Mouse (Mus musculus) heart, embryonic 10.5 days (tissue): ENCODE data around the gene Clca3a1. TPM values are rescaled to one million over a fixed set of nuclear protein-coding genes. Genes with fewer than 3 reads are reported as not detected.
"Not testable (repeated sequence)": the region's sequence is repeated elsewhere in the genome, so short reads cannot be mapped to it uniquely, and the experiment has no call there.

Experiments used
- DNase-seq: peaks from one replicate; pipeline ENCODE4 v3.0.0-alpha.2; 2017; ENCODE audit warnings: low spot score
- H3K27ac ChIP-seq: fragments of 300-500 bp; sonication (generic); 2 replicates; pipeline ENCODE4 v1.5.1; 2016; ENCODE audit warnings: mild to moderate bottlenecking
- H3K27me3 ChIP-seq: fragments of 300-500 bp; sonication (generic); 2 replicates; pipeline ENCODE4 v1.6.1; 2016; ENCODE audit warnings: mild to moderate bottlenecking; ENCODE audit not compliant: poor library complexity, insufficient read depth, severe bottlenecking
- H3K36me3 ChIP-seq: fragments of 300-500 bp; sonication (generic); 2 replicates; pipeline ENCODE4 v1.6.1; 2016; ENCODE audit warnings: mild to moderate bottlenecking, moderate library complexity
- H3K4me1 ChIP-seq: fragments of 300-500 bp; sonication (generic); 2 replicates; pipeline ENCODE4 v1.6.1; 2016; ENCODE audit warnings: mild to moderate bottlenecking
- H3K4me3 ChIP-seq: fragments of 300-500 bp; sonication (generic); 2 replicates; pipeline ENCODE4 v1.5.1; 2016; ENCODE audit warnings: mild to moderate bottlenecking, moderate library complexity
- H3K9me3 ChIP-seq: fragments of 300-500 bp; sonication (generic); 2 replicates; pipeline ENCODE4 v1.6.1; 2016; ENCODE audit warnings: mild to moderate bottlenecking, moderate library complexity
- WGBS: fragments of 180-500 bp; shearing (Covaris S2); methylation state at CpG from one replicate; pipeline ENCODE4 v1.1.7; 2016; 5-methylcytosine and 5-hydroxymethylcytosine counted together
- polyA plus RNA-seq: library from polyadenylated mRNA; unstranded; fragments of >200 nt; fragmentation: Nextera tagmentation; extraction: Ambion mirVana; gene quantifications from 2 replicates; pipeline ENCODE4 v1.2.1, GENCODE M21; 2016

The Clca3a1 gene
- polyA plus RNA-seq: 4.1 and 9.1 TPM in 2 replicates

DNA sequence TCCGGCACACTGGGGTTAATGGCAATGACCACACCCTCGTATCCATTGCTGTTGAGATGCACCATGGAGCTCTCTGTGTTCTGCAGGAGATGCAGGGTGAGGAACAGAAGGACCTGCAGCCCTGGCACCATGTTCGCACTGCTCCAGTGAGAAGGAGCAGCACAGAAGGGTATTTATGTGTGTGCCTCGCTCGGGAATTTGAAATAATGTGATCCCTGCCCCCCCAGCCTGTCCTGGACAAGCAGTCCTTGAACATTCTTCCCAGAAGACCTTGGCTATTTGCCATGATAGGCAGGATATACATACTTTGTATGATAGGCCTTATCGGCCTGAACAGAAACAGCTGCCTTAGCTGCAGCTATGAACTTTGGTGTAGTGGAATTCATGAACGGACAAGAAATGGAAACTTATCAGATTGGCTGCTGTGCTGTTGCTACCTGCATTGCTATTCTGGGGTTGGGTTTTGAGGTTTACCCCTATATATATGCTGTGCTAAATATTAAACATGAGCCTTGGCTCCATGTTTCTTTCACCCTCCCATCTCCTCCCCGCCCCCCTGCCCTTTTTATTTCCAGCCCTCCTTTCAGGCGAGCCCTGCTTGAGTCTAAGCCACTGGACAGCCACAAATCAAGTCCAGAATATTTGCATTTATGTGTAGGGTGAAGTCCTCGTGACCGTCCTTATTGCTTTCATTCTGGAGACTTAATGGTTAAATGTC, at the start of gene Clca3a1:
Clca3a1 (minus strand) TSS at position 386 of the 718 bp plus-strand sequence.
- 67% methylated on average over 11 of the region's 11 CpGs for WGBS
- H3K4me3 ChIP-seq: no peak within 1 kb of the TSS
- H3K4me1 ChIP-seq: 0 out of 2 replicates have a peak, but pooled peaks cover 3% of the 10 kb centered on the region
- H3K9me3 ChIP-seq: no peaks in the 10 kb centered on the region
- DNase-seq: peak; percentile 80
- peaks cover 3% of the 10 kb centered on the region; the same call in 1 of the 2 replicates for H3K36me3 ChIP-seq
- no peak within 1 kb of the TSS for H3K27ac ChIP-seq
- H3K27me3 ChIP-seq: no peaks in the 10 kb centered on the region

DNA sequence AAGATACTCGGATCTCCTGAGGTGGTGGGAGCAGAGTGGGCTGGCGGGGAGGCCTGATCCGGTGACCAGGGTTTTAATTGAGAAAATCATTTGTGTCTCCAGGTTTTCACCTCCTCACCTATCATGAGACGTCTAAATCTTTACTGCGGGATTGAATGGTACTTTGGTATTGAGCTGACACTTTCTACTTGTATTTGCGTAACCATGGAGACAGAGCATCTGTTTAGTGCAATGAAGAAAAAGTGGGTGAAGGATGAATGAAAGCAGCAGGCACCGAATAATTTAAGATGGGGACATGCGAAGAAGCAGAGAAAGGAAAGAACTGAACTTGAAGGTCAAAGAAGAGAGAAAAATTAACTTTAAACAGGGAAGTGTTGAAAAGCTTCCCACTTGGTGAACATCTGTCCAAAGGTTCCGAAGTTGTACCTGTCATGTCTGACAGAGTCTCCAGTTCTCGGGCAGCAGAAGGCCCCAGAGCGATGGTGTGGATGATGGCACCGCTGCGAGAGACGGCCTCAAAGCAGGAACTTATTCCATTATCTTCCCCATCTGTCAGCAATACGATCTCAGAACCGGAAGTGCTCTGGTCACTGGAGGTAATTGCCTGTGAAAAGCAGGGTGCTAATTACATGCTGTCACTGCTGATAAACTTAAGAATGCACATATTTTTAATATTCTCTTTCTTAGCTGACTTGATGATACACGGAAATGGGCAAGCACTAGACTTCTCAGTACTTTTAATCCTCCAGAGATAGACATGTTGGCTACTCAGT, 47.6 kb upstream of the Clca3a1 start:
- not testable (repeated sequence) for H3K4me3 ChIP-seq, H3K4me1 ChIP-seq, H3K36me3 ChIP-seq, DNase-seq, H3K27ac ChIP-seq, H3K9me3 ChIP-seq, H3K27me3 ChIP-seq
- WGBS: 68% methylated on average over 16 of the region's 17 CpGs

DNA sequence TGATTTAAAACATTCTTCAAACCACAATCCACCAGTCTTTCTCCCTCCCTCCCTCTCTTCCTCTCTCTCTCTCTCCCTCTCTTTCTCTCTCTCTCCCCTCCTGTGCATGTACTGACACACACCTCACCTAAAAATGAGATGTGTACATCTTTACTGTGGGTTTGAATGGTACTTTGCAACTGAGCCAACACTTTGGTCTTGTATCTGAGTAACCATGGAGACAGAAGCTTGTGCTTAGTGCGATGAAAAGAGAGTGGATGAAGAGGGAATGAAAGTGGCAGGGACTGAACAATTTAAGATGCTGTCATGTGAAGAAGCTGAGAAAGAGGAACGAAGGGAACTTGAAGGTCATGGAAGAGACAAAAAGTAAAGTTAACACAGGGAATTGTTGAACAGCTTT, 45.8 kb upstream of the Clca3a1 start:
- not testable (repeated sequence) for DNase-seq

DNA sequence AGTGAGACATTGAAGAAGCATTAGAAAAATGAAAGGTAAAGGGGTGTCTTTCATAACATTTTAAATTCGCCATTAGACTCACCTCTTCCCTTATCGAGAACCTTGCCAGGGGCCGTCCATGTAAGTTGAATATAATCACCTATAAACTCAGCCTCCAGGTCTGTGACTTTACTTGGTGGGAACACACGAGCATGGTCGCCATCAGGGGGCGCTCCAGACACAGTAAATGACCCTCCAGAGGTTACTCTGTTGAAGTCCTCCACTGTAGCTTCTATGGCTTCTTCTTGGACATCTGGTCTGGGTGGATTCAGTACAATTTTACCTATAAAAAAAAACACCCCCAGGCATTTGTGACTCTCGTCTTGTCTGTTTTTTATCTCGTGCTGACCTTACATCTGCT, 41.1 kb upstream of the Clca3a1 start:
- H3K27me3 ChIP-seq: no peaks in the 10 kb centered on the region
- H3K4me1 ChIP-seq: no peaks in the 10 kb centered on the region
- no peaks in the 10 kb centered on the region for H3K36me3 ChIP-seq
- no peak overlapping the region for H3K27ac ChIP-seq
- H3K4me3 ChIP-seq: no peak overlapping the region
- no peak for DNase-seq
- WGBS: 31% methylated on average over 8 of the region's 8 CpGs
- H3K9me3 ChIP-seq: no peaks in the 10 kb centered on the region

More for the DNA sequence above, 45.8 kb upstream of the Clca3a1 start:
- not testable (repeated sequence) for H3K27me3 ChIP-seq, H3K27ac ChIP-seq, H3K4me1 ChIP-seq, H3K9me3 ChIP-seq, H3K36me3 ChIP-seq, H3K4me3 ChIP-seq
- WGBS: 75% methylated on average over 2 of the region's 2 CpGs

DNA sequence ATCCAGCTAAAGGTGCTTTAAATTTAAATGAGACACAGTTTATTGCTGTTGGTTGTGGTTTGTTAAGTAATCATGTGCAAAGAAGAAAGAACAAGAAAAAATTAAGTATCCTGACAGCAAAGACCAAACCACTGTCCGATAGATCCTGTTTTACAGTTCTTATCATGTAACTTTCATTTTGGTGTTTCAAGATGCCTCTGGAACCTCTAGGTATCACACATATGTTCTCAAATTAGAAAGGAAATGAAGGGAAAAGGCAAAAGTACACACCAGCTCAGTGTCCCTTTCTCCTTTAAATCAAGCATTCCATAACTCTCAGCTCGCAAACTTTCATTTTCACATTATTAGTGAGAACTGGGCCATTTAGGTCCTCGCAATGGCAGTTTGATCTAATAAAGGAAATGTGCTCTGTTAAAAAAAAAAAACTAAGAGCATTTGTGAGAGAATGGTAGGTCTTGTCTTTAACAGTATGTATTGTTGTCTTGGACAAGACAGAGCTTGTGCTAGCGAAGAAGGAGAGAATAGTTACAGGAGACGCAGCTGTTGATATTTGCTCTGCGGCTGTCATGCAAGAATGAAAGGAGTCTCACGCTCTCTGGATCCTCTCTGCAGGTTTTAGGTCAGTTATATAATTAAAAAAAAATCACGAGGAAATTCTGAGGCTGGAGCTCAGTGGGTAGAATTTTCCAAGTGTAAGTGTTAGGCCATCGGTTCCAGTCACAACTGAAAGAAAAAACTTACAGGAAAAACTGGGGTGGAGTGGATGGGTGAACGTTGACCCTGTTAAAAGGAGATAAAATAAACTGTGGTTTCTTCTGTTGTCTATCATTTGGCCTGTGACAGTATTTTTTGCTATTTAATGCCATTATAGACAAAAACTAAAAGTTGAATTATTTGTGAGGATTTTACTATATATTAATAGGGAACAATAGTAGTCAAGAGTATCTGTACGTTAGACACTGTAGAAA, 24.7 kb upstream of the Clca3a1 start:
- WGBS: 83% methylated on average over 11 of the region's 11 CpGs
- Histone ChIP-seq H3K4me1 (no peaks in the 10 kb centered on the region), H3K4me3 (no peak overlapping the region), H3K27me3 (no peaks in the 10 kb centered on the region), H3K27ac (no peak overlapping the region), H3K9me3 (no peaks in the 10 kb centered on the region), H3K36me3 (no peaks in the 10 kb centered on the region)
- DNase-seq: no peak

DNA sequence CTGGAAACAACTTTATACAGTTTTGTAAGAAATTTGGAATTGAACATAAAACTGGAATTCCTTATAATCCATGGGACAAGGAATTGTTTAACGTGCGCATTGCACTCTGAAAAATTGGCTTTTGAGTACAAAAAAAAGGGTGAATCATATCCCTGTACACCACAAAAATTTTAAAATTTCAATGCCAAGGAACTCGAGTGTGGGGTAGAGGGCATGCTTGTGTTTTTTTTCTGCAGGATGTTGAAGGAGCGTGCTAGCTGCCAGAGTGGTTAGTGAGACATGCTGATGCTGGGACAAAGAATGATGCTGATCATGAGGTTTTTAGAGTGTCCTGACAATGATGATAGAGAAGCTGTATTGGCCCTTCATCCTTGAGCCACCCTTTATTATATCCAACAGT, 4.4 kb upstream of the Clca3a1 start:
- DNase-seq: no peak
- no peaks in the 10 kb centered on the region for H3K27me3 ChIP-seq
- no peak overlapping the region for H3K4me3 ChIP-seq
- H3K36me3 ChIP-seq: no peaks in the 10 kb centered on the region
- H3K27ac ChIP-seq: no peak overlapping the region
- WGBS: 82% methylated on average over 4 of the region's 4 CpGs
- H3K9me3 ChIP-seq: no peaks in the 10 kb centered on the region
- 0 out of 2 replicates have a peak, but pooled peaks cover 3% of the 10 kb centered on the region for H3K4me1 ChIP-seq

DNA sequence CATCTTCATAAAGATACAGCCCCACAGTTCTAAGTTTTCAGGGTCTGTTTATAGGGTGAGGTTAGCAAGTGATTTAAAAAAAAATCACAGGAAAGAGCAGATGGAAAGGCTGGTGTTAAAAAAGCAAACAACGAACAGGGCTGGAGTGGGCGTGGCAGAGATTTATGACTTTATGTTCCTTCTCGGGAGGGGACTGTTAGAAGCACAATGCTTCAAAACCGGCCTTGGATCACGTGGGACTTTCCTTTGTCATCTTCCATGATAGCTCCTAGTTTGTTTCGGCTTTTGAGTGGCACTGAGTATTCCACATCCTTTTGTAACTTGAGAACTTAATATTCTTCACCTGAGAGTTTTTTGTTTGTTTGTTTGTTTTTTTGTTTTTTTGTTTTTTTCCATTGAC, 677 bp upstream of the Clca3a1 start:
- WGBS: 70% methylated on average over 6 of the region's 6 CpGs
- no peaks in the 10 kb centered on the region for H3K36me3 ChIP-seq
- no peak overlapping the region for H3K4me3 ChIP-seq
- H3K27me3 ChIP-seq: no peaks in the 10 kb centered on the region
- no peak for DNase-seq
- no peak overlapping the region for H3K27ac ChIP-seq
- no peaks in the 10 kb centered on the region for H3K9me3 ChIP-seq
- 0 out of 2 replicates have a peak, but pooled peaks cover 3% of the 10 kb centered on the region for H3K4me1 ChIP-seq

DNA sequence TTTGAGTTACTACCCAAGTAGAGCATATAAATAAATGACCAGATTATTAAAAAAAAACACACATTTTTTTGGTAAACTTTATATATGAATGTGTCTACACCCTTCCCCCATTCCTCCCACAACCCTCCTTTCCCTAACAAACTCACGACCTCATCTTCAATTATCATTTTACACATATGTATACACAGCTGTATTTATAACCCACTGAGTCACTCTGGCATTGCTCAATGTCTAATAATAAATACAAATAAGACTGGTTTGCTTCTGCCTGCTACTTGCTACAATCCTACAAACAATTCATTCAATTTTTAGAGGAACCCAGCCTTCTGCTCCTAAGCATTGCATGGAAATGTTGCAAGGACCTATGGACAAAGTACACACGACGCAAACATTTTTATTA, 1.1 kb downstream of the Clca3a1 start:
- H3K9me3 ChIP-seq: no peaks in the 10 kb centered on the region
- H3K27me3 ChIP-seq: no peaks in the 10 kb centered on the region
- H3K4me1 ChIP-seq: 0 out of 2 replicates have a peak, but pooled peaks cover 3% of the 10 kb centered on the region
- peaks cover 8% of the 10 kb centered on the region; the same call in 1 of the 2 replicates for H3K36me3 ChIP-seq
- WGBS: 77% methylated on average over 3 of the region's 3 CpGs
- DNase-seq: no peak
- no peak overlapping the region for H3K4me3 ChIP-seq
- no peak overlapping the region for H3K27ac ChIP-seq

DNA sequence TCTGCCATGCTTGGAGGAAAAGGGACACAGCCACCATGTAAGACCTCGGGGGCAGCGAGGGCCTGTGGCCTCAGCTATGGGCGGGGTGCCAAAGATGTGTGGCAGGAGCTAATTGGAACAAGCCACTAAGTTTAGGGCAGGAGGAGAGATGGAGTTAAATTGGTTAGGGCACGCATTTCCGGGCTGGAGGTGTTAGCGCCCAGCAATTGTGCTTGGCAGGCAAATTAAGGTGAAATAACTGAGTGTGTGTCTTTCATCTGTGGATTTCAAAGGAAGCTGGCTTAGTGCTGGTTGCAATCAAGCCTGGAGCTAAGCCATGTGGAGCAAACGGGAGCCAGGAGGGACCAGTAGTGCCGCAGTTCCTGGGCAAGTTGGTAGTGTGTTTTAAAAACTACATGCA, 4.7 kb downstream of the Clca3a1 start:
- H3K4me1 ChIP-seq, H3K27me3 ChIP-seq, DNase-seq, H3K9me3 ChIP-seq, H3K36me3 ChIP-seq, H3K27ac ChIP-seq, H3K4me3 ChIP-seq: not testable (repeated sequence)
- 85% methylated on average over 8 of the region's 8 CpGs for WGBS

DNA sequence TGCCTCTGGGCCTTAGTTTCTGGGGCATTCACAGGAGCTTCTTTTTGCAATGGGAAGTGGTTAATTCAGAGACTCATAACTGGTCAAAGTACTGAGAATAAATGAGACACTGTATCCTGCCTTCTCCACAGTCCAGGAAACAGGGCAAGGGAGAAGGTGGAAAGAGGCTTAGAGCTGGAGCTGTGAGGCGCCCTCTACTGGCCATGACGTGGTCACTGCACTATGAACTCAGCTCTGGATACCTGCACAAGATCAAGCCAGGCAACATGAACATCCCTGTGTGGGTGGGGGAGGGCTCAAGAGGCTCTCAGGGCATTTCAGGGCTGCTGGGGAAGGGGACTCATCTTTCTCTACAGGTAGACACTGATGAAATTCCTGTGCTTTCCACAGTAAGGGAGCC, 7.7 kb downstream of the Clca3a1 start:
- Histone ChIP-seq H3K4me3 (no peak overlapping the region), H3K27me3 (no peaks in the 10 kb centered on the region), H3K27ac (no peak overlapping the region), H3K4me1 (no peaks in the 10 kb centered on the region), H3K36me3 (peaks cover 8% of the 10 kb centered on the region; the same call in 1 of the 2 replicates), H3K9me3 (no peaks in the 10 kb centered on the region)
- 8% methylated on average over 2 of the region's 2 CpGs for WGBS
- no peak for DNase-seq

DNA sequence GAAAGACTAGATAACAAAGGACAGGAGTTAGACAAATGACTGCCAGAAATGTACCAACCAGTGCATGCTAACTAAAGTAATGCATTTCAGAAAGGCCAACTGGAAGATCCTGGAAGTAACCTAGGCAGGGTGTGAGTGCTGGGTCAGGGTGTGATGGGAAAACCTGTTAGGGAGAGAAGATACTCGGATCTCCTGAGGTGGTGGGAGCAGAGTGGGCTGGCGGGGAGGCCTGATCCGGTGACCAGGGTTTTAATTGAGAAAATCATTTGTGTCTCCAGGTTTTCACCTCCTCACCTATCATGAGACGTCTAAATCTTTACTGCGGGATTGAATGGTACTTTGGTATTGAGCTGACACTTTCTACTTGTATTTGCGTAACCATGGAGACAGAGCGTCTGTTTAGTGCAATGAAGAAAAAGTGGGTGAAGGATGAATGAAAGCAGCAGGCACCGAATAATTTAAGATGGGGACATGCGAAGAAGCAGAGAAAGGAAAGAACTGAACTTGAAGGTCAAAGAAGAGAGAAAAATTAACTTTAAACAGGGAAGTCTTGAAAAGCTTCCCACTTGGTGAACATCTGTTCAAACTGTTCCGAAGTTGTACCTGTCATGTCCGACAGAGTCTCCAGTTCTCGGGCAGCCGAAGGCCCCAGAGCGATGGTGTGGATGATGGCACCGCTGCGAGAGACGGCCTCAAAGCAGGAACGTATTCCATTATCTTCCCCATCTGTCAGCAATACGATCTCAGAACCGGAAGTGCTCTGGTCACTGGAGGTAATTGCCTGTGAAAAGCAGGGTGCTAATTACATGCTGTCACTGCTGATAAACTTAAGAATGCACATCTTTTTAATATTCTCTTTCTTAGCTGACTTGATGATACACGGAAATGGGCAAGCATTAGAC, 11.5 kb downstream of the Clca3a1 start:
- not testable (repeated sequence) for H3K27me3 ChIP-seq, H3K27ac ChIP-seq, H3K4me1 ChIP-seq, H3K4me3 ChIP-seq, DNase-seq, H3K36me3 ChIP-seq, H3K9me3 ChIP-seq
- 66% methylated on average over 21 of the region's 21 CpGs for WGBS

DNA sequence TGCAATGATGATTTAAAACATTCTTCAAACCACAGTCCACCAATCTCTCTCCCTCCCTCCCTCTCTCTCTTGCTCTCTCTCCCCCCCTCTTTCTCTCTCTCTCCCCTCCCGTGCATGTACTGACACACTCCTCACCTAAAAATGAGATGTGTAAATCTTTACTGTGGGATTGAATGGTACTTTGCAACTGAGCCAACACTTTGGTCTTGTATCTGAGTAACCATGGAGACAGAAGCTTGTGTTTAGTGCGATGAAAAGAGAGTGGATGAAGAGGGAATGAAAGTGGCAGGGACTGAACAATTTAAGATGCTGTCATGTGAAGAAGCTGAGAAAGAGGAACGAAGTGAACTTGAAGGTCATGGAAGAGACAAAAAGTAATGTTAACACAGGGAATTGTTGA, 13.1 kb downstream of the Clca3a1 start:
- not testable (repeated sequence) for H3K9me3 ChIP-seq, H3K27me3 ChIP-seq, H3K27ac ChIP-seq, H3K4me1 ChIP-seq, H3K36me3 ChIP-seq, DNase-seq, H3K4me3 ChIP-seq
- 47% methylated on average over 3 of the region's 3 CpGs for WGBS
